Mouse (Mus musculus) CH12.LX (cell line): ENCODE data around the gene Atxn7l1. TPM values are rescaled to one million over a fixed set of nuclear protein-coding genes. Genes with fewer than 3 reads are reported as not detected.

Experiments
- DNase-seq: peaks from one replicate; pipeline ENCODE4 v3.0.0-alpha.2; 2013; ENCODE audit errors: extremely low read depth
- H3K27ac ChIP-seq: 2 replicates; pipeline ENCODE4 v1.5.1; 2012; ENCODE audit warnings: low read depth, mild to moderate bottlenecking, control low read depth, moderate library complexity; ENCODE audit not compliant: insufficient read depth
- H3K27me3 ChIP-seq: replicated peaks from 2 replicates; pipeline ENCODE3; 2012; ENCODE audit warnings: inconsistent platforms
- H3K36me3 ChIP-seq, 2 experiments: replicated peaks in 1 of 2; 2 replicates each; pipeline versions ENCODE3 to v1.6.1; 2012; ENCODE audit warnings: inconsistent platforms in 1 of 2, low read length in 1 of 2, mild to moderate bottlenecking in 1 of 2, mixed read lengths in 1 of 2, moderate library complexity in 1 of 2; ENCODE audit not compliant: control insufficient read depth in 1 of 2, insufficient read depth in 1 of 2
- H3K4me1 ChIP-seq, 2 experiments: 2 replicates each; pipeline ENCODE4 v1.6.1; 2012; ENCODE audit warnings: inconsistent platforms in 1 of 2, moderate library complexity in 1 of 2; ENCODE audit not compliant: insufficient read depth in 2 of 2, control insufficient read depth in 1 of 2
- H3K4me2 ChIP-seq: 2 replicates; pipeline ENCODE4 v1.6.1; 2012; ENCODE audit warnings: low read depth, mild to moderate bottlenecking, control low read depth; ENCODE audit not compliant: poor library complexity, insufficient read depth, severe bottlenecking
- H3K4me3 ChIP-seq, 3 experiments: fragments of 150-350 bp in 1 of 3; sonication (generic) in 1 of 3; replicated peaks in 1 of 3; 2 replicates each; pipeline versions ENCODE3 to v1.5.1; 2011 to 2012; ENCODE audit warnings: low read depth in 2 of 3, low read length in 2 of 3, mild to moderate bottlenecking in 2 of 3, moderate library complexity in 2 of 3, control low read depth in 1 of 3, improper control_type of control experiment in 1 of 3, inconsistent platforms in 1 of 3, mixed read lengths in 1 of 3; ENCODE audit not compliant: poor library complexity in 1 of 3
- H3K79me2 ChIP-seq: replicated peaks from 2 replicates; pipeline ENCODE4 v1.6.1; 2012; ENCODE audit warnings: mild to moderate bottlenecking, moderate library complexity; ENCODE audit not compliant: control insufficient read depth, poor library complexity, insufficient read depth, severe bottlenecking; ENCODE audit errors: extremely low read depth
- H3K9ac ChIP-seq: 2 replicates; pipeline ENCODE4 v1.6.1; 2012; ENCODE audit warnings: low read depth, mild to moderate bottlenecking, control low read depth, moderate library complexity; ENCODE audit not compliant: insufficient read depth
- H3K9me3 ChIP-seq: replicated peaks from 2 replicates; pipeline ENCODE3; 2012; ENCODE audit warnings: low read length, inconsistent platforms, mixed read lengths
- BHLHE40 ChIP-seq: IDR thresholded peaks from 2 replicates; pipeline ENCODE4 v1.6.1; 2011; ENCODE audit warnings: mild to moderate bottlenecking, low read depth, low read length, improper control_type of control experiment
- CTCF ChIP-seq, 2 experiments: IDR thresholded peaks in 1 of 2; conservative IDR thresholded peaks in 1 of 2; 2 replicates each; pipeline ENCODE4 v1.5.1; 2011 to 2012; ENCODE audit warnings: low read depth in 2 of 2, low read length in 2 of 2, improper control_type of control experiment in 1 of 2, inconsistent platforms in 1 of 2, mild to moderate bottlenecking in 1 of 2, moderate library complexity in 1 of 2
- E2F4 ChIP-seq: IDR thresholded peaks from 2 replicates; pipeline ENCODE4 v1.6.1; 2011; ENCODE audit warnings: low read depth, low read length, improper control_type of control experiment; ENCODE audit not compliant: insufficient replicate concordance
- ELF1 ChIP-seq: IDR thresholded peaks from 2 replicates; pipeline ENCODE4 v1.6.1; 2014; ENCODE audit warnings: low read depth, mild to moderate bottlenecking, inconsistent platforms, low read length, improper control_type of control experiment
- ETS1 ChIP-seq: conservative IDR thresholded peaks from 2 replicates; pipeline ENCODE4 v1.6.1; 2012; ENCODE audit warnings: low read depth, mild to moderate bottlenecking, inconsistent platforms, low read length, improper control_type of control experiment, moderate library complexity
- IRF4 ChIP-seq: IDR thresholded peaks from 2 replicates; pipeline ENCODE4 v1.6.1; 2014; ENCODE audit warnings: low read depth, mild to moderate bottlenecking, inconsistent platforms, low read length, improper control_type of control experiment
- JUND ChIP-seq: conservative IDR thresholded peaks from 2 replicates; pipeline ENCODE4 v1.6.1; 2011; ENCODE audit warnings: low read depth, low read length, improper control_type of control experiment
- MAX ChIP-seq: IDR thresholded peaks from 2 replicates; pipeline ENCODE4 v1.6.1; 2011; ENCODE audit warnings: low read length, improper control_type of control experiment
- MAZ ChIP-seq: IDR thresholded peaks from 2 replicates; pipeline ENCODE4 v1.6.1; 2012; ENCODE audit warnings: low read depth, mild to moderate bottlenecking, inconsistent platforms, low read length, improper control_type of control experiment, moderate library complexity
- MEF2A ChIP-seq: IDR thresholded peaks from 2 replicates; pipeline ENCODE4 v1.6.1; 2014; ENCODE audit warnings: low read depth, mild to moderate bottlenecking, inconsistent platforms, low read length, improper control_type of control experiment, borderline replicate concordance
- MXI1 ChIP-seq: IDR thresholded peaks from 2 replicates; pipeline ENCODE4 v1.6.1; 2011; ENCODE audit warnings: mild to moderate bottlenecking, low read depth, low read length, improper control_type of control experiment
- NELFE ChIP-seq: IDR thresholded peaks from 2 replicates; pipeline ENCODE4 v1.6.1; 2011; ENCODE audit warnings: low read depth, low read length, improper control_type of control experiment
- PAX5 ChIP-seq: IDR thresholded peaks from 2 replicates; pipeline ENCODE4 v1.6.1; 2012; ENCODE audit warnings: low read length, inconsistent platforms, mixed read lengths
- POLR2A ChIP-seq: IDR thresholded peaks from 2 replicates; pipeline ENCODE4 v1.6.1; 2011; ENCODE audit warnings: low read depth, mild to moderate bottlenecking, improper control_type of control experiment, low read length
- RCOR1 ChIP-seq: conservative IDR thresholded peaks from 2 replicates; pipeline ENCODE4 v1.6.1; 2012; ENCODE audit warnings: low read depth, mild to moderate bottlenecking, inconsistent platforms, low read length, improper control_type of control experiment
- TBP ChIP-seq: conservative IDR thresholded peaks from 2 replicates; pipeline ENCODE4 v1.6.1; 2011; ENCODE audit warnings: low read depth, low read length, improper control_type of control experiment
- USF2 ChIP-seq: conservative IDR thresholded peaks from 2 replicates; pipeline ENCODE4 v1.6.1; 2011; ENCODE audit warnings: low read depth, low read length, improper control_type of control experiment
- ZMIZ1 ChIP-seq: IDR thresholded peaks from 2 replicates; pipeline ENCODE4 v1.6.1; 2012; ENCODE audit warnings: low read depth, mild to moderate bottlenecking, inconsistent platforms, low read length, improper control_type of control experiment
- ZNF384 ChIP-seq: IDR thresholded peaks from 2 replicates; pipeline ENCODE4 v1.6.1; 2012; ENCODE audit warnings: low read depth, low read length, improper control_type of control experiment, inconsistent platforms
- dilution Hi-C: fragments of 300-500 bp; cut with MboI; formaldehyde crosslinking; loops from 2 replicates; pipeline ENCODE4 v1.14.3; 2020; ENCODE audit warnings: low sequenced_read_pairs; ENCODE audit not compliant: extremely low pct_unique_long_range_greater_than_20kb, extremely low pct_ligation_motif_present
- in situ Hi-C: fragments of 300-500 bp; cut with MboI; formaldehyde crosslinking; loops from 3 replicates; pipeline ENCODE4 v1.14.3; 2019; ENCODE audit warnings: low sequenced_read_pairs, low pct_ligation_motif_present, low pct_unique_long_range_greater_than_20kb, mixed read lengths
- polyA plus RNA-seq: library from polyadenylated mRNA; unstranded; fragments of >175 nt; gene quantifications from 2 replicates; pipeline ENCODE4 v1.2.1, GENCODE M21; 2012; ENCODE audit warnings: low read depth; ENCODE audit not compliant: insufficient read length
- total RNA-seq, 2 experiments: library from RNA; depleted of rRNA; stranded (reverse); fragments of 300-350 nt in 1 of 2; fragments of >200 nt in 1 of 2; gene quantifications; 2 replicates each; pipeline ENCODE4 v1.2.3; 2012 to 2014

The Atxn7l1 gene
- total and polyA plus RNA-seq, 3 experiments, result 8.6 to 55.7 (median 9.0) TPM

DNA sequence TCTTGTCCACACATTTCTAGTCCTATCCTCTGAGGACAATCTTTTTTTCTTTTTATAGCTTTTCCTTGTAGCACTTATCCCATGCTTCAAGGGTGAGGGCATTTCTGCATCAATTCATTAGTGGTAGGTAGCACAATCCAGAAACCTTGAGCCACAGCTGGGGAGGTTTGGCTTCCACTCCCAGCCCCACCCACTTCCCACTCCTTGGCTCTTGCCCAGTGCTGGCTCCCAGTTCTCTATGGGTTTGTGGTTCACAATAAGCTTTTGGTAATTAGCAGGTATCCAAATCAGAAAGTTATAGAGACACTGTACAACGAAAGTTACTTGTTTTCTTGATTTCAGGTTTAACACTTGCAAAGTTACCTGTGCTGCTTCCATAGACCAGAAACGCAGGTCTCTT, 38.8 kb downstream of the Atxn7l1 start:
- TF ChIP-seq PAX5, result no peak
- TF ChIP-seq CTCF (conservative IDR thresholded peaks at IDR 0.05 in 1 of 2, IDR thresholded peaks at IDR 0.05 in 1 of 2; ENCODE audit: low read depth in 2 of 2, low read length in 2 of 2), result no peak
- TF ChIP-seq MAZ, result no peak
- TF ChIP-seq E2F4, result no peak
- TF ChIP-seq POLR2A, result no peak
- no peak for TF ChIP-seq MAX
- no peak for TF ChIP-seq NELFE
- TF ChIP-seq ELF1, result no peak
- no peak for TF ChIP-seq MEF2A
- TF ChIP-seq USF2, result no peak
- Histone ChIP-seq H3K4me2 (no peak overlapping the region), H3K4me1 (peaks cover 13 to 75% of the 10 kb centered on the region in 2 experiments; a peak in 3 of 4 replicates), H3K4me3 (no peak overlapping the region), H3K27me3 (no peaks in the 10 kb centered on the region), H3K9ac (no peak overlapping the region), H3K27ac (no peak overlapping the region), H3K9me3 (no peaks in the 10 kb centered on the region), H3K36me3 (peaks cover 0 to 65% of the 10 kb centered on the region in 2 experiments), H3K79me2 (peaks cover 37% of the 10 kb centered on the region)
- no peak for DNase-seq
- in situ Hi-C loops, result no loop called here
- dilution Hi-C loops, result no loop called here

DNA sequence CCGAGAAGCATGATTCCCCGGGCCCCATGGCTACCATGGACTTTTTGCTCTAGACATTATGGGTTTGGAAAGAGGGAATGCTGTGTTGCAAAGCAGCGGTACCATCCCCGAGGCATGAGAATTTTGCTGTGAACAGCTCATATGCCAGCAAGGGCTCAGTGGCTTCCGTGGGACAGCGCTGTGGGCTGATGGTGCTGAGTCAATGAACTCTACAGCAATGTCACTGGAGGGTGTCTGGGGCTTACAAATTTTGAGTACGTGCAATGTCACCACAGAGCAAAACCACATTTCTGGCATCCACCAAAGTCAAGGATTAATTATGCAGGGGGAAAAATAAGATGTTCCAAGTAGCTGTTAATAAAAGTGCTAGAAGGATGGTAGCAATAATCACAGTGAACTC, 42.6 kb downstream of the Atxn7l1 start:
- Histone ChIP-seq H3K79me2 (peaks cover 47% of the 10 kb centered on the region), H3K27ac (no peak overlapping the region), H3K36me3 (peaks cover 0 to 67% of the 10 kb centered on the region in 2 experiments), H3K4me3 (no peak overlapping the region), H3K9me3 (no peaks in the 10 kb centered on the region), H3K4me1 (peaks cover 4 to 65% of the 10 kb centered on the region in 2 experiments; a peak in 3 of 4 replicates), H3K4me2 (no peak overlapping the region), H3K9ac (no peak overlapping the region), H3K27me3 (no peaks in the 10 kb centered on the region)
- dilution Hi-C loops, result no loop called here
- DNase-seq, result no peak
- no peak for TF ChIP-seq ETS1
- TF ChIP-seq MAZ, result no peak
- TF ChIP-seq JUND, result no peak
- no peak for TF ChIP-seq PAX5
- no peak for TF ChIP-seq RCOR1
- TF ChIP-seq ZMIZ1, result no peak
- TF ChIP-seq MXI1, result no peak
- TF ChIP-seq ZNF384, result no peak
- no peak for TF ChIP-seq IRF4
- TF ChIP-seq BHLHE40, result no peak
- no peak for TF ChIP-seq E2F4
- no peak for TF ChIP-seq MEF2A
- TF ChIP-seq TBP, result no peak
- in situ Hi-C loops, result no loop called here
